Mouse (Mus musculus) layer of hippocampus, postnatal 10 days (tissue): ENCODE results near the gene Ywhae. TPM values are rescaled to one million over a fixed set of nuclear protein-coding genes. Genes with fewer than 3 reads are reported as not detected.
A peak's percentile ranks its signal among the peaks of the same experiment; 100 is the strongest.
"Not testable (repeated sequence)": the region's sequence is repeated elsewhere in the genome, so short reads cannot be mapped to it uniquely, and the experiment has no call there.

Experiments
- DNase-seq, 2 experiments: peaks; one replicate each; pipeline ENCODE4 v3.0.0; 2021; ENCODE audit warnings: low spot score in 2 of 2
- long read RNA-seq: library from polyadenylated mRNA; stranded (forward); transcript quantifications from one replicate; pipeline ENCODE4 v2.0.0, GENCODE M21; 2023
- total RNA-seq, 2 experiments: library from RNA; stranded (reverse); gene quantifications; 2 replicates each; pipeline ENCODE4 v1.2.3; 2021

The Ywhae gene
- total RNA-seq = 1,000 to 10,000 TPM; 1,501 to 1,604 TPM
- long read RNA-seq, transcript Ywhae-201 (6 exons, 2,100 nt) = major isoform, 1,503 of 1,606 reads
- long read RNA-seq, partial matches to known transcripts = 63 of 1,606 reads
- long read RNA-seq, other reads (novel, unspliced or antisense) = 40 of 1,606 reads

DNA sequence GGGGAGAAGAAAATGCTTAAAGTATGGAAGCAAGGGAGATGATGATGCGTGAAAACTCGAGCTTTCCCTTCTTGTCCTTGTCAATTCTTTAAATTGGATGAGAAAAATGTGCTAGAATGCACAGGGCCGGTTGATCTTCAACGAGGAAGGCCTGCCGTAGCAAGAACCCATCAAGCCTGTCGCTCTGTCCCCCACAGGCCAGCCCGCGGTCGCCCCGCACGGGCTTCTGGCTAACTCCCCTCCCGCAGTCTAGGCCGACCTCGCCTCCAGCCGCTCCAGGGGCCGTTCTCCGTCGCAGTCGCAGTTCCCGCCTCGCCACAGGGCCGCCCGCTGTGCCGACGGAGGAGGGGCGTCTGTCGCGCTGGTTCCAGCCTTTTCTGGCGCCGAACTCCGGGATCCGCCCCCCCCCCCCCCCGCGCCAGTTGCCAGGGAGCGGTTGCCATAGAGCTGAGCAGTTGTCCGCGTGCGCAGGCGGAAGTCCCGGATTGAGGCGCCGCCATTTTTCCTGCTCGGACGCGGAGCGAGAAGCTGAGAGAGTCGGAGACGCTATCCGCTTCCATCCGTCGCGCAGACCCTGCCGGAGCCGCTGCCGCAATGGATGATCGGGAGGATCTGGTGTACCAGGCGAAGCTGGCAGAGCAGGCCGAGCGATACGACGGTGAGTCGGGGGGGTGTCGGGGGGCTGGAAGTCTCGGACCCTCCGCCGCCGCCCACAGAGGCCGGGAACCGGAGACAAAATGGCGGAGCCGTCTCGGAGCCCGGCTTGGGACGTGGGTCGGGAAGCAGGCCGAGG lies at the start of gene Ywhae:
TSS of gene Ywhae (plus strand) at position 436 of the 793 bp plus-strand sequence.
- DNase-seq = peak; percentile 88 to 94

GRCm38 (mm10) chr11:75684462-75684861 lies 48.2 kb upstream of the Ywhae start:
- DNase-seq = no peak

DNA sequence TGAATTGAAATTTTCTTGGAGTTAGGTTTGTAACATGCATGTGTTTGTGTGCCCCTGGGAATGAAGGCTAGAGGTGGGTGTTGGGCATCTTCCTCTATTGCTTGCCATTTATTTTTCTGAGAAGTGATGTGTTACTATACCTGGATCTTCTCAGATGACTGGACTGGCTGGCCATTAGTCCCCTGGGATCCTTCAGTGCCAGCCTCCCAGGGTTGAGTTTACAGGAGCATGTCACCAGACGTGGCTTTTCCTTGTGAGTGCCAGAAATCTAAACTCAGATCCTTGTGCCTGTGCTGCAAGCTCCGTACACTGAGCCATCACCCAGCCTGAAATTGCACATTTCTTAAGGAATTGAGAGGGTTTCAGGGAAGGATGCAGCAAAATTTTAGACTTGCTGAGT lies 47.7 kb upstream of the Ywhae start:
- no peak for DNase-seq

GRCm38 (mm10) chr11:75687343-75687993 lies 45.2 kb upstream of the Ywhae start:
- no peak for DNase-seq

DNA sequence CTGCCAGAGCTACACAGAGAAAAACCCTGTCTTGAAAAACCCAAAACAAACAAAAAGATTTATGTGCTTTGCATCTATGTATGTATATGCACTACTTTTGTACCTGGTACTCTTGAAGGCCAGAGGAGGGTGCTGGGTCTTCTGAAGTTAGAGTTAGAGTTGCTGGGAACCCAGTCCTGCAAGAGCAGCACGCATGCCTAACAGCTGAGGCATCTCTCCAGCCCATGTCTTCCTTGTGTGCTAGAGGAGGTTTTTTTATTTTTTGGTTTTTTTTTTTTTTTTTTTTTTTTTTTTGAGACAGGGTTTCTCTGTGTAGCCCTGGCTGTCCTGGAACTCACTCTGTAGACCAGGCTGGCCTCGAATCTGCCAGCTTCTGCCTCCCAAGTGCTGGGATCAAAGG lies 44.5 kb upstream of the Ywhae start:
- no peak for DNase-seq

GRCm38 (mm10) chr11:75689977-75690376 lies 42.7 kb upstream of the Ywhae start:
- no peak for DNase-seq

DNA sequence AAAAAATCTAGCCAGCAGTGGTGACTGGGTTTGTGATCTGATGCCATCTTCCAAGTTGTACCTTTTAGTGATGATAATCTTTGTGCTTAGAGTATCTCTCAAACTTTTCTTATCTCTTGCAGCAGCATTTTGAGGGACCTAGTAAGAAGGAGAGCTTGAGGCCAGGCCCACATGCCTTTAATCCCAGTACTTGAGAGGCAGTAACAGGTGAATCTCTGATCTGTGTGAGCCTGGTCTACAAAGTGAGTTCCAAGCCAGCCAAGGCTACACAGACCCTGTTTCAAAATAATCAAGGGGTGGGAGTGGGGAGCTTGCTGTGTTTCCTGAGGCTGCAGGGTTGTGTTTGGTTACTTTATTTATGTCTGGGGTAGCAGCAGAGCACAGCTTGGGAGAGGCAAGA lies 41.6 kb upstream of the Ywhae start:
- DNase-seq = no peak

- no peak for DNase-seq
Measured at GRCm38 (mm10) chr11:75693570-75693969, 39.1 kb upstream of the Ywhae start.

GRCm38 (mm10) chr11:75697464-75697863 lies 35.2 kb upstream of the Ywhae start:
- not testable (repeated sequence) for DNase-seq

GRCm38 (mm10) chr11:75700557-75700956 lies 32.1 kb upstream of the Ywhae start:
- DNase-seq = no peak

- no peak for DNase-seq
Measured at GRCm38 (mm10) chr11:75702761-75703160, 29.9 kb upstream of the Ywhae start.

- DNase-seq = no peak
Measured at GRCm38 (mm10) chr11:75703748-75704147, 28.9 kb upstream of the Ywhae start.

GRCm38 (mm10) chr11:75713949-75714348 lies 18.7 kb upstream of the Ywhae start:
- DNase-seq = no peak

GRCm38 (mm10) chr11:75715556-75715955 lies 17.1 kb upstream of the Ywhae start:
- no peak for DNase-seq

- no peak for DNase-seq
Measured at GRCm38 (mm10) chr11:75716661-75717325, 15.9 kb upstream of the Ywhae start.

- DNase-seq = no peak
Measured at GRCm38 (mm10) chr11:75722339-75722738, 10.3 kb upstream of the Ywhae start.

DNA sequence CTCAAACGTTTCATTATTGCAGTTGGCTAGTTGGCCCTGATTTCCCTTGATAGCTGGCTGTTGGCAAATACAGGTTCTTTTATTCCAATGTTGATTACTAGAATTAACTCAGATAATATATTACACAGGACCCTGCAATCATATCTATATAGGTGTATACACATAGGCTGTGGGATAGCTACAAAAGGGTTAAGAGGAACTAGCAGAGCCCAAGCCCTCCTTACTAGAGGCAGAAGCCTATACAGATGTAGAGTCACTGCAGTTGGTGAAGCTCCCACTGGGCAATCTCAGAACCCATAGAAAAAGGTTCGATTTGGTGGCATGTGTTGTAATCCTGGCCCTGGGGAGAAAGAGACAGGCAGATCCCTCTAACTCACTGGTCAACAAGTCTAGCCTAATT lies 5.5 kb upstream of the Ywhae start:
- DNase-seq = no peak

- not testable (repeated sequence) for DNase-seq
Measured at GRCm38 (mm10) chr11:75727659-75728058, 5.0 kb upstream of the Ywhae start.

- peak; percentile 84 to 86 for DNase-seq
Measured at GRCm38 (mm10) chr11:75733227-75733940, 715 bp downstream of the Ywhae start.

- no peak for DNase-seq
Measured at GRCm38 (mm10) chr11:75735462-75736252, 3.0 kb downstream of the Ywhae start.
